Mouse (Mus musculus) small intestine, adult 2 months (tissue): Measurements from ENCODE around the gene Espn.

ENCODE experiments used
- CTCF ChIP-seq: fragments of 200-500 bp; IDR thresholded peaks from 2 replicates; pipeline ENCODE4 v1.5.1; 2012; ENCODE audit warnings: low read depth, mild to moderate bottlenecking, control low read depth, inconsistent platforms, low read length, moderate library complexity, mixed read lengths; ENCODE audit not compliant: insufficient replicate concordance, insufficient read length; ENCODE audit errors: extremely low read depth
- POLR2A ChIP-seq: fragments of 200-500 bp; IDR thresholded peaks from 2 replicates; pipeline ENCODE4 v1.6.1; 2012; ENCODE audit warnings: low read depth, mild to moderate bottlenecking, control low read depth, inconsistent platforms, low read length, moderate library complexity

DNA sequence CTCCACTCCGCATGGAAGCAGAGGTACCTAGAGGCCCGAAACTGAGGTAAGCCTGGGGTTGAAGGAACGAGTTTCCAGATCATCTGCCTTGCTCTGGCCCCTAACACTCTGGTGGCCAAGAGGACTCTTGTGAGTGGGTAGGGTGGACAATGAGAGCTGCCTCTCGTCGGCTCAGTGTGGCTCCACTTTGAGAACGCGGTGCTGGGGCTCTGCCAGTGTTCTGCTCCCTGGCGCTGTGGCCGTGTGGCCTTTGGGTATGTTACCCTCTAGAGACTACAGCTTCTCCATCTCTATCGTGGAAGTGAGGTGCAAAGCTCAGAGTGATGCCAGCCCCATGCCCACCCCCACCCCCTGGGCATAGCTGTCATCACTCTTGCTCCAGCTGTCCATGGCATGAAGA lies 79.5 kb downstream of the Espn start:
- TF ChIP-seq CTCF (no peak), POLR2A (no peak)
